Mouse (Mus musculus) embryonic fibroblast, embryonic 13.5 days (primary cell): Measurements from ENCODE around the gene Arl4c. TPM values are rescaled to one million over a fixed set of nuclear protein-coding genes. Genes with fewer than 3 reads are reported as not detected.

Experiments used
- H3K27ac ChIP-seq: 2 replicates; pipeline ENCODE4 v1.5.1; 2012; ENCODE audit warnings: low read length, control low read depth, inconsistent platforms; ENCODE audit not compliant: insufficient read depth
- H3K4me1 ChIP-seq: 2 replicates; pipeline ENCODE4 v1.6.1; 2011; ENCODE audit warnings: low read length; ENCODE audit not compliant: control insufficient read depth, insufficient read depth
- H3K4me3 ChIP-seq: 2 replicates; pipeline ENCODE4 v1.5.1; 2011; ENCODE audit warnings: mild to moderate bottlenecking, control low read depth, low read length; ENCODE audit not compliant: insufficient read depth
- CTCF ChIP-seq: IDR thresholded peaks from 2 replicates; pipeline ENCODE4 v1.5.1; 2011; ENCODE audit warnings: mild to moderate bottlenecking, control low read depth, low read length, moderate library complexity, borderline replicate concordance; ENCODE audit not compliant: insufficient read depth
- POLR2A ChIP-seq: IDR thresholded peaks from 2 replicates; pipeline ENCODE4 v1.6.1; 2011; ENCODE audit warnings: low read depth, mild to moderate bottlenecking, control low read depth, low read length, moderate library complexity
- polyA plus RNA-seq: library from polyadenylated mRNA; stranded (reverse); fragments of >200 nt; gene quantifications from 2 replicates; pipeline ENCODE4 v1.2.4, GENCODE M21; 2011; ENCODE audit warnings: low read depth; ENCODE audit not compliant: missing spikeins, insufficient read length

Arl4c gene
- polyA plus RNA-seq, 1 experiment: 36.4 TPM

DNA sequence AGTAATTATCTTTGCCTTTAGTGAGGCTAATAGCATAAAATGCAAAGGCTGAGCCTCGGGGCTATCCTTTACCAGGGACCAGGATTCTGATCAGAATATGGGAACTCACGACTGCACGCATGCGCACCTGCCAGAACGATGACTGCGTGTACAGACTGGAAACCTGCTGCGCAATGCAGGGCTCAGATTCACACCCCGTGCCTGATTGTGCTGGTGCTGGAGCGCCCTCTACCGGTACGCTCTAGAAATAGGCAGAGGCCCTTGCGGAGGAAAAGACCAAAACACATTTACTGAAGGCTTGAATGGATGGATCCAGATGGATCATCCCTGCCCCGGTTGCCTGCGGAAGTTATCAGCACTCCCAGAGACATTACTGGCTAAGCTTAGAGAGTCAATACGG lies 3.8 kb upstream of the Arl4c start:
- TF ChIP-seq CTCF (peak; percentile 96), POLR2A (no peak)
- Histone ChIP-seq H3K27ac (no peak overlapping the region), H3K4me1 (no peaks in the 10 kb centered on the region), H3K4me3 (no peak overlapping the region)

DNA sequence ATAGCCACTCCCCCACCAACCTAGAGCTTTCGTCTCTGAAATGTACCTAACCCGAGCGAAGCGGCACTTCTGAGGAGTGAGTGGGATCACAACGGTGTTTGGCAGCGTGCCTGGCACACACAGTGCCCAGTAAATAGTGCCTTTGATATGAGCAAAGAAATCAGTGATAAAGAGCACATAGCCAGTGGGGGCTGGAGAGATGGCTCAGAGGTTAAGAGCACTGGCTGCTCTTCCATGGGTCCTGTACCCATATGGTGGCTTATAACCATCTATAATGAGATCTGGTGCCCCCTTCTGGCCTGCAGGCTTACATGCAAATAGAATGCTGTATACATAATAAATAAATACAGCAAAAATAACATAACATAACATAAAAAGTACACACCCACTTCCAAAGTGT lies 3.0 kb upstream of the Arl4c start:
- TF ChIP-seq POLR2A (no peak), CTCF (no peak)
- Histone ChIP-seq H3K4me1 (no peaks in the 10 kb centered on the region), H3K4me3 (no peak overlapping the region), H3K27ac (no peak overlapping the region)

DNA sequence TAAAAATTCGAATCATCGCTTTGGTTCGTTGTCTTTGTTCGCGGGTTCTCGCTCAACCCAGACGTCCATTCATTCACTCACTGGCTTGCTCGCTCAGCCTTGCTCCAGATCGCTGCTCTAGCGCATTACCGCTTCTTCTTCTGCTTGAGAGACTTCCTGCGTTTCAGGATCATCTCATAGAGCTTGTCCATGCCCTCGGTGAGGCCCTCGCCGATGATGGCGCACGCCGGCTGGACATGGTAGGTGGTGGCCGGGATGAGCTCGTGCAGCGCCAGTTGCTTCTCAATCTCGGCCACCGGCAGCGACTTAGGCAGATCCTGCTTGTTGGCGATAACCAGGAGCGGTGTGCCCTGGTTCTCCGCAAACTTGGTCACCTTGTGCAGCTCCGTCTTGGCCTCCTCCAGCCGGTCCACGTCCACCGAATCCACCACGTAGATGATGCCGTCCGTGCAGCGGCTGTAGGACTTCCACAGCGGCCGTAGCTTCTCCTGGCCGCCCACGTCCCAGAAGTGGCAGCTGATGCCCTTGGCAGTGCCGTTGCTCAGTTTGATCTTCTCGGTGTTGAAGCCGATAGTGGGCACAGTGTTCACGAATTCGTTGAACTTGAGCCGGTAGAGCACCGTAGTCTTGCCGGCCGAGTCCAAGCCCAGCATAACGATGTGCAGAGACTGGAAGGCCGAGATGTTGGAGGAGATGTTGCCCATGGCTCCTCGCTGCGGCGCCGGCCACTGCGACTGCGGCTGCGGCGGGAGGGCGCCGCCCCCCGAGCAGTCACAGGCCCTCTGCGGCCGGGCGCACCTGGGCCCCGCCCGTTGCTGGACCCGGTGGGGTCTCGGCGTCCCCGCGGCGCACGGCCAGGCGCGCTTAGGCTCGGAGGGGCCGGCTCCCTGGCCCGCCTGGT lies 810 bp downstream of the Arl4c start:
- H3K27ac ChIP-seq: peak overlapping the region; percentile 62
- no peaks in the 10 kb centered on the region for H3K4me1 ChIP-seq
- no peak for TF ChIP-seq CTCF
- peak; percentile 69 for TF ChIP-seq POLR2A
- peak overlapping the region; percentile 87 for H3K4me3 ChIP-seq

DNA sequence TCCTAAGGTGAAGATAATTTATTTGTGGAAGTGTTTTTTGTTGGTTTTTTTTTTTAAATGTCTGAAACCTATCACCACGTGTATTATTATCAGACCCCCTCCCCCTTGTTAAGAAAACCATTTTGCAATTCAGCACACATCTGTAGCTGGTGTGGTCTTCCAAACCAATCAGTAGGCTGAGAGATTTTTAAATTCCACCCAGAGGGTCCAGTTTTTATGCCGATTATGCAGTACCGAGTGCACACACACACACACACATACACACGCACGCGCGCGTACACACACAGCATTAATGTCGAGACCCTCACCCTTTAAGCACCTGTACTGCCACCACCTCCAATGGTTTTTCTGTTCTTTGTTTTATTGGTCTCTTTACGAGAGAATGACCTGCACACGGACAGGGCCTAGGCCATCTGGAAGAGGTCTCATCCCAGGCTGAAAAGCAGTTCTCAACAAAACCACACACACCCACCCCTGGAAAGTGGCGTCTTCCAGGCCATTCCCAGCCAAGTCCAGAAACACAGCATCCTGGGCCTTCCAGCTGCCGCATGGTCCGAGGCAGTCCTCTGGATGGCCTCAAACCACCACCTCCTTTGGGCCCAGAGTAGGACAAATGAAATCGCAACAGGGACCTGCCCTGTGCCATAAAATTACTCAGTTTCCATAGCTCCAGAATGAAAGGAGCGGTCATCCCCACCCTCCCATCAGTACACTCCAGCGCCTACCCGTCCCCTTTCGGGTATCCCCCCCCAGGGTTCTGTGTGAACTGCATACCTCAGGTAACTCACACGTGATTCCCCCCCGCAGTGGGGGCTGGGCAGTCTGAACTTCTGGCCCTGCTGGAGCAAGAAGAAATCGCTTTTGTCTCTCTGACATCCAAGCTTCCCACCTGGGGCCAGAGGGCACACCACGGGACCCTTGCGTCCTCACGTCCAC lies 1.9 kb downstream of the Arl4c start:
- Histone ChIP-seq H3K4me1 (no peaks in the 10 kb centered on the region), H3K4me3 (peak overlapping the region; percentile 87), H3K27ac (peak overlapping the region; percentile 66)
- TF ChIP-seq POLR2A (peak; percentile 16; the same call in 1 of the 2 replicates), CTCF (no peak)

DNA sequence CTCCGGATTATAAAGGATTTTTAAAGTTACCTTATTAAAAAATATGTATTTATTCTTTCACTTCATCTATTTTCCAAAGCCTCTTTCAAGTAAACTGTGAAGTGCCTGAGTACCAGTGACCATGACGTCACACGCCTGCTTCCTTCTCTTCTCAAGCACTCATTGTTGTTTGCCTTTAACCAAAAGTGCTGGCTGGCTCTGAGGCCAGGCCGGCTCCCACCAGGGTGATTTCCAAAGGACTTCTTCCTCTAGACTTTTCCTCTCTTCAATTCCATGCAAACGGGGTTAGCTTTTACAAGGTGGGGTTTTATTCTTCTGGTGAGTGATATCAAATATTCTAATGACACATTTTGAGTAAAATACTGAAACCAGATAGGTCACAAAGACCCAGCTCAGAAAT lies 2.6 kb downstream of the Arl4c start:
- Histone ChIP-seq H3K4me1 (no peaks in the 10 kb centered on the region), H3K4me3 (peak overlapping the region; percentile 87), H3K27ac (peak overlapping the region; percentile 66)
- TF ChIP-seq CTCF: no peak
- peak; percentile 58 for TF ChIP-seq POLR2A

DNA sequence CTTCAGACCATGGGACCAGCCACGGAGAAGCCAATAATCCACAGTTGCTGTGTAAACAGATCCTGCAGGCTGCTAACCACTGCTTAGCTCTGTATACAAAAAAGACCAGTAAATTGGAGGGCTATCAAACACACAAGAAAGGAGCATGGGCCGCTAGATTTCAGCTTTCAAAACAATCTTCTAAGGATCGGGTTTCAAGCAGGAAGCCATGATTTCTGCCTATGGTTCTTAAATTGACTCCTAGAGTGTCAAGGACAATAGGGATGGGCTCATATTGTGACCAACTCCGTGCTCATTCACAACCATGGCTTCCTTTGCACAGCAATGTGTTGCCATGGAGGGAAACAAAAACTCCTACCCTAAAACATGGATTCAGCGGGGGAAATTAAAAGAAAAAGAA lies 3.1 kb downstream of the Arl4c start:
- no peaks in the 10 kb centered on the region for H3K4me1 ChIP-seq
- peak overlapping the region; percentile 87 for H3K4me3 ChIP-seq
- TF ChIP-seq POLR2A: no peak
- TF ChIP-seq CTCF: no peak
- peak overlapping the region; percentile 66; the same call in 1 of the 2 replicates for H3K27ac ChIP-seq

DNA sequence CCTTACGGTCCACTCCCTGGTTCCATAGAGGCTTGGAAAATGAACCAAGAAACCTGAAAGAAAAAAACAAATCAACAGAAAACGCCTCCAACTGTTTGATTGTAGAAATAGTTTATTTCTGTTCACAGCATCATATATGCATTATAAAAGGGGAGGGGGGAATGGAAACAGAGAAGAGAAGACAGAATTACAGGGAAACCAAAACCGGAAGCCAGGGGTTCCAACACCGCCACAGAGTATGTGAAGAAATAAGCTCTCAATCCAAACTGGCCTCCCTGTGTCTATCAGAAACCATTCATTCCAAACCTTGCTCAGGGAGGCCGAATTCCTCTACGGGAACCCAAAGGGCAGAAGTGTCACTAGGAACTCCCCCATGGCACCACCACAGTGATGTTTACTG lies 3.9 kb downstream of the Arl4c start:
- Histone ChIP-seq H3K27ac (peak overlapping the region; percentile 1; the same call in 1 of the 2 replicates), H3K4me3 (peak overlapping the region; percentile 87), H3K4me1 (no peaks in the 10 kb centered on the region)
- TF ChIP-seq CTCF (no peak), POLR2A (no peak)

DNA sequence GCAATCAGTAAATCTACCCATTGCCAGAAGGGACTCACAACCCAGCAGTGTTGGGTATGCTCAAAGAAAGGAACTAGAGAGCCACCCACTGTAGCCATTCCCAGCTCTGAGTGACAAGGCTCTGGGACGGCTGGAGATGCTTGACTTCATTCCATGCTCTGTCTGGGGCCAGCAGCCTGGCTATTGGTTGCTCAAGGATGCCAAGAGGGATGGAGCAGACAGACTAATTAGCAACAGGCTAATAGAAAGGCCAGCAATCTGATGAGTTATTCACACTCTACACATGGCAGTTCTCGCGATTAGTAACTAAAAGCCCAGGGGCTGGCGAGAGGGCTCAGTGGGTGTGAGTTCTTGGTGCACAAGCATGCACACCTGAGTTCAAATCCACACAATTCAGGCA lies 5.6 kb downstream of the Arl4c start:
- H3K4me1 ChIP-seq: no peaks in the 10 kb centered on the region
- no peak overlapping the region for H3K27ac ChIP-seq
- no peak overlapping the region for H3K4me3 ChIP-seq
- TF ChIP-seq CTCF: no peak
- 0 out of 2 replicates have a peak, but pooled peaks have one; percentile 16 for TF ChIP-seq POLR2A

DNA sequence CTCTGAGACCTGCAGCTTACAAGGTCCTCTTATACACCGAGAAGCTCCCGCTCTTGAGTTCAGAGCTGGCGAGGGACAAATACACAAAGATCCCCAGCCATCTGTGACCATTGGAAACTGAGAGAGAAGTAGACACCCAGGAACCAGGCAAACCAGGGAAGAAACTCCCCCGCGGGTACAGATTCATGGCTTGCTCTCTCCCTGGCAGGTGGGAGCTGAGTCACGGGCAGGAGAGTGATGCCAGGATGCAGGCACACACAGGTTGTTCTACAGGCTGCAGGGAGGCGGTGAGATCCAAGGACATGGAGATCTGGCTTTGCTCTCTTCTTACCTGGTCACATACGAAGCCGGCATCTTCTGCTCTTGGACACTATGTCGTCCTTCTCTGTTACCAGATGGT lies 7.7 kb downstream of the Arl4c start:
- no peak for TF ChIP-seq POLR2A
- TF ChIP-seq CTCF: no peak
- H3K27ac ChIP-seq: no peak overlapping the region
- H3K4me3 ChIP-seq: no peak overlapping the region
- no peaks in the 10 kb centered on the region for H3K4me1 ChIP-seq
